Mouse (Mus musculus) thymus, postnatal 0 days (tissue): ENCODE measurements around the gene Spocd1. TPM values are rescaled to one million over a fixed set of nuclear protein-coding genes. Genes with fewer than 3 reads are reported as not detected.
"Not testable (repeated sequence)": the region's sequence is repeated elsewhere in the genome, so short reads cannot be mapped to it uniquely, and the experiment has no call there.

Experiments used
- DNase-seq: peaks from one replicate; pipeline ENCODE4 v3.0.0-alpha.2; 2015; ENCODE audit warnings: low spot score
- polyA plus RNA-seq: library from polyadenylated mRNA; unstranded; fragments of >200 nt; fragmentation: Nextera tagmentation; extraction: Ambion mirVana; gene quantifications from 2 replicates; pipeline ENCODE4 v1.2.1, GENCODE M21; 2015

Spocd1 gene
- polyA plus RNA-seq, result 0.05 and 0.06 TPM in 2 replicates

DNA sequence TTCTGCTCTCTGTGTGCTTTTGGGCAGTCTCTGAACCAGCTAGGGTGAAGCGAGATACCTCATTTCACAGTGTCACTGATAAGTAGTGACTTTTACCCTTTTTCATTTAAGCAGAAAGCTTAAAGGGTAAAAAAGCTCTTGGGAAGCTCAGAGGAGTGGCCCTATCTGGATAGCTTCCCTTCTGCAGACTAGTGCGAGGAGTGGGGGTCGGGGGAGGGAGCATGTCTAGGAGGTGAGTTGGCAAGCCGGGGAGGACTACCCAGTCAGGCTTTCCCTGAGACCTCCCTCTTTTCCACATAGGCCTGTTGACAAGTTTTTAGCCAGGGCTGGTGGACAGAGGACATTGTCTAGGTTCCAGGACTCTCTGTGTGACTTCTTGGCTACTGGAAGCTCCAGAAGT is at the start of gene Spocd1:
TSS of gene Spocd1 (plus strand) at position 301 of the 400 bp plus-strand sequence.
- no peak for DNase-seq

DNA sequence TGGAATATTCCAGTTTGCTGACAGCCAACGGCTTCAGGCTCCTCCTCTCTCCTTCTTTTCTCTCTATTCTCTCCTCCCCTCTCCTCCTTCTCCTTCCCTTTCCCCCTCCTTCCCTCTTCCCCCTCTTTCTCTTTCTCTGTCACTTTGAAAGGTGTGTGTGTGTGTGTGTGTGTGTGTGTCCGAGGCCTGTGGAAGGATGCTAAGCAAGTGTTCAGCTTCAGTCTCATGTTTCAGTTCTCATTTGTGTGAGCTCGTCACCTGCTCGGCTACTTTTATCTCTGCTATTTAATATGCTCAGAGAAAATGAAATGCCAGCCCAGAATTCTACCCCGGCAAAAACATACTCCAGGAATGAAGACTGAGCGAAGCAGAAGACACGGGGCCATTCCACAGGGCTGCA is 48.4 kb upstream of the Spocd1 start:
- no peak for DNase-seq

DNA sequence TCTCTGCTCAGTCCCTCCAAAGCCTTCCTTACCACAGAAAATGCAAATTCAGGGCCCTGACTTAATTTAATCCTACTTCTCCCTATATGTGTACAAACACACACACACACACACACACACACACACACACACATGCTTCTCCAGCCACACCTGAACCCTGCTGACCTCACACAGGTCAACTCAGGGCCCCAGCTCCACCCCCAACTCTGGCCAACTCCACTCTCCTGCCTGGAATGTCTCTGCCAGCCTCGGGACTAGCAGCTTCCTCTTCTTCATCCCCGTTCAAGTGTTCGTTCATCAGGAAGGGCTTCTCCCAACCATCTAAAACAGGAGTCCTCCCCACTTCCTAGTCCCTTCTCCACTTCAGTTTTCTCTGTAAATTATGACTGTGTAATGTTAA is 47.4 kb upstream of the Spocd1 start:
- no peak for DNase-seq

DNA sequence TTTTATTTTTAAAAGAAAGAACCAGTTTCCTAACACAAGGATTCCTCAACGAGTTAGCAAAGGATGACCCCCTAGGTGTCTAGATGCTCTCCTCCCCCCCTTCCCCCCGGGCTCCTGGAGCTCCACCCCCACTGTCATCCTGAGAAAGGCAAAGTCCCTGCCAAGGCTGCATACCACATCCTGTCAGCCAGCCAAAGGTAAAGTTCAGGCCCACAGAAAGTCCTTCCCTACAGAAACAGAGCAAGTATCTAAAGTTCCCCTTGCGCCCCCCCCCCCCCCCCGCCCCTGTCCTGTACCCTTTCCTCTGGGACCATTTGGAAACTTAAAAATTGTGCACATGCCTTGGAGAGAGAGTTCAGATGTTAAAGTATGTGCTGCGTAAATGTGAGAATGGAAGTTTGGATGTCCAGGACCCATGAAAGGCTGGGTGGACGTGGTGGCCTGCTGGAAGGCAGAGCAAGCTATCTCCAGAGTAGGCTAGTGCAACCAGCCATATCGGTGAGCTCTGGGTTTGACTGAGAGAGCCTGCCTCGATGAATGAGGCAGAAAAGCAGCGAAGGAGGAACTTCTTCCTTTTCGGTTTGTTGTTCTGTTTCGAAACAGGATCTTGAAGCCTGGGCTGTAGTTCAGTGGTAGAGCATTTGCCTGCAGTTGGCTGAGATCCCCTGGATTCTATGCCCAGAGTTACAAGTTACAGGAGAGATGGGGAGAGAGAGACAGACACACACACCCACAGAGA is 46.3 kb upstream of the Spocd1 start:
- peak; percentile 87 for DNase-seq

DNA sequence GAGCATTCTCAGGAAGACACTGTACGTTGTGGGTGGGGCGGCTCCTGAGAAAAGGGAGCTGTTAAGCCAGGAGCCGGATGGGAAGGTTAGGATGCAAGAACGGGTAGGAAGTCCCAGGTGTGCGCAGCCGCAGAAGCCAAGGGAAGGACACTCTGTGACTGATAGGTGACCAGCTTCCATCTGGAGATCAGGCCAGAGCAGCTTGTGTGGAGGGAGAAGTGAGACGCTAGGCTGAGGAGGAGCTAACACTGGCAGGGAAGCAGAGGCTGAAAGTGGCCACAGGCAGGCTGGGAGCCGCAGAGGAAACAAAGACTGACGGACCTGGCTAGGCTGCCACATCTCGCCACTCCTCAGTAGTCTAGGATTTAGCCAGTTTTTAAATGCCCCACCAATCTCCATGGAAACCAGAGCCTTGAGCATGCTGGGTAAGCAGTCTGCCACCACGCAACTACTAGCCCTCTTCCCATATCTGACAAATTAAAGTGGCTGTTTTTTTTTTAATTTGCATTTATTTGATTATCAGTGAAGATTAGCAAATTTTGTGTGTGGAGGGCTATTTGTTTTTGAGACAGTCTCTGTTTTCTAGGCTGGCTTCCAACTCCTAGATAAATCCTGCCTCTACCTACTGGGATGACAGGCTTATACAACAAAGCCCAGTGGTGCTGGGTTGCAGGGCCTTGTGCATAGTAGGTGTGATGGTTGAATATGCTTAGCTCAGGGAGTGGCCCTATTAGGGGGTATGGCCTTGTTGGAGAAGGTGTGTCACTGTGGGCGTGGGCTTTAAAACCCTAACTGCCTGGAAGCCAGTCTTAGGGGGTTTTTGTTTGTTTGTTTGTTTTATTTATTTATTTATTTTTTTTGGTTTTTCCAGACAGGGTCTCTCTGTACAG is 44.8 kb upstream of the Spocd1 start:
- DNase-seq, result no peak

DNA sequence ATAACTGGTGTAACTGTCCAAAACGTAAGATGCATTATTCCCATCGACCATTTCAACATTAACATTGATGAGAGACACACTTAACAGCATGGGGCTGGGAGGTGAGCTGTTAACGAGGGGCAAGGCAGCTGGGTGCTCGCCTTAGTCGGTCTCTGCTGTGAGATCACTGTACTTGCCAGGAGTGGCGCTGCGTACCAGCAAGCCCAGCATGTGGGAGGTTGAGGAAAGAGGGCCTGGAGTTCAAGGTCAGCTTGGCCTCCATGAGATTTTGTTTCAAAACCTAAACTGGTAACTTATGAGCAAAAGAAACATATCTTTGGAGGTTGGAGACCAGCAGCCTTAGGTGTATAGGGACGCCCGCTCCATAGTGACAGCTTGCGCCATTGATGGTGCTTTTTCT is 39.4 kb upstream of the Spocd1 start:
- no peak for DNase-seq

DNA sequence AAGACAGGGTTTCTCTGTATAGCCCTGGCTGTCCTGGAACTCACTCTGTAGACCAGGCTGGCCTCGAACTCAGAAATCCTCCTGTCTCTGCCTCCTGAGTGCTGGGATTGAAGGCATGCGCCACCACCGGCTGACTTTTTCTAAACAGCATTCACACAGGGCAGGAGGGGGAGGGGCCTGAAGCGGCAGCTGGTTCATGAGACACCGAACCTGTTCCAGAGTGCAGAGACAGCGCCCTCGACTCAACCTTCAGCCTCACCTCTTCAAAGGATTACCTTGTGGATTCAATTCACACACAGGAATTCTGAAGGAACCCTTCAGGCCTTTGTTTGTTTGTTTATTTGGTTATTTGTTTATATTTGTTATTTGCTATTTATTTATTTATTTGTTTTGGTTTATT is 39.0 kb upstream of the Spocd1 start:
- DNase-seq, result no peak

DNA sequence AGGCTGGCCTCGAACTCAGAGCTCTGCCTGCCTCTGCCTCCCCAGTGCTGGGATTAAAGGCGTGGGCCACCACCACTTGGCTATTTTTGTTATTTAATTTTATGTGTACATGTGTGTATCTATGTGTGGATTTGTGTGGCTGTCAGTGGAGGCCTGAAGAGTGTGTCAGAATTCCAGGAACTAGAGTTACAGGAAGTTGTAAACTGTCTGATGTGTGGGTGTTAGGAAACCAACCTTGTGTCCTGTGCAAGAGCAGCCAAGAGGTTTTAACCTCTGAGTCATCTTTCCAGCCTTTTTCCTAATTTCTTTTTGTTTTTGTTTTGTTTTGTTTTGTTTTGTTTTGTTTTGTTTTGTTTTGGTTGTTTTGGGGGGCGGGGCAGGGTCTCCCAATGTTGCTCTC is 34.2 kb upstream of the Spocd1 start:
- no peak for DNase-seq

DNA sequence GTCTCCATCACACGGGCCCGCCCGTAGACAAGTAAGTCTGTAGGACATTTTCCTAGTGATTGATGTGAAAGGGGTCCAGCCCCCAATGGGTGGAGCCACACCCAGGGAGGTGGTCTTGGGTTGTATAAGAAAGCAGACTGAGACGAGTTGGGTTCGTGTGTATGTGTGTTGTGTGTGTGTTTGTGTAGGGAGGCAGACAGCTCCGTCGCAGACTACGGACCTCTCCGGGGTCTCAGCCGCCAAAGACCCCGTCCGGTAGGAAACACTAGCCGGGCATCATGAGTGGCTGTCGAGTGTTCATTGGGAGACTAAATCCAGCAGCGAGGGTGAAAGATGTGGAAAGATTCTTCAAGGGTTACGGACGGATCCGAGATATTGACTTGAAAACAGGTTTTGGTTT is 30.2 kb upstream of the Spocd1 start:
- DNase-seq, result not testable (repeated sequence)

DNA sequence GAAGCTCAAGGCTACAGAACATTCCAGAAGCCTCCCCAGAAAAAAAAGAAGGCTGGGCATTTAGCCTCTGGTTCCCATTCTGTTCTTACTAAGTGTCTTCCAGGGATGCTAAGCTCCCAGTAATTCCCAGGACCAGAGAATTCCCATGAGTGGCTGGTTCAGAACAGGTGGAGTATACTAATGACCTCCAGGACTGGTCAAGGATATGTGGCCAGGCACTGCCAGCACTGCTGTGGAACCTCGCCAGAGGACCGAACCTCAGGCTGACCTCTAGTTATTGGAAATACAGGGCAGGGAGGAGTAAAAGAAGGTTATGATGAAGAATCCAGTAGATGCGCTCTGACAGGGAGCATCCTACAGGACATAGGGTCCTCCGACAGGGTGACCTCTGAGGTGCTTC is 26.7 kb upstream of the Spocd1 start:
- no peak for DNase-seq

DNA sequence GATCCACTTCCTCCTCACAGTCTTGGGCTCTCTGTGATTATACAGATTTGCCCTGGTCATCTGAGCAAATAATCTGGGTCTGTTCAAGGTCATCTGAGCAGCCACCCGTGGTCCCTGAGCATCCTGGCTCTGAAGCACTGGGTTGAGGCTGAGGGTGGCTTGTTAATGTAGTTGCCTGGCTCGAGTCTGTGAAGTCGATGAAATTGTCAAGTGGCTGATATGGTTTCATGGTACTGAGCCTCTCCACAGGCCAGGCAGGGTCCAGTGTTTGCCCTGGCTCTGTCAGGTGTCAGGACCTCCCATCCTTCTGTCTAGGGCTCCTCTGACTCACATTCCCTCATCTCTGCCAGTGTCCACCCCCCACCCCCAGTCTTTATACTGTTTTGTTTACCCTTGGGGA is 25.5 kb upstream of the Spocd1 start:
- DNase-seq, result no peak

DNA sequence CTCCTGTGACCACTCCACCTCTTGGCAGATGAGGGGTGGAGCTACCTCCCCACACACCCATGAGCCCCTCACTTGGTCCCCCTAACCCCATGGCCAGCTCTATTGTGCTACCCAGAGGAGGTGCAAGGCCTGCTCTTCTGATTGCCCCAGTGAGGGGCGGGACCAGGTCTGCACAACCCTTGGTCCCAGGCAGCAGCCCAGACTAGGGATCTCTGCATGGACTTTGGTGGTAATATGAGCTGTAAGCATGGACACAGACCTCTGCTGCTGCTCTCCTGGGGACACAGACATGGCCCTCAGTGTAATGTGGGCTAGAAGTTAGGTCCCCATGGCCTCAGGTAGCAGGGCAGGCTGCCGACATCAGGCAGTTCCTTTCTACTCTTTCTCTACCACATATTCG is 24.0 kb upstream of the Spocd1 start:
- DNase-seq, result no peak

DNA sequence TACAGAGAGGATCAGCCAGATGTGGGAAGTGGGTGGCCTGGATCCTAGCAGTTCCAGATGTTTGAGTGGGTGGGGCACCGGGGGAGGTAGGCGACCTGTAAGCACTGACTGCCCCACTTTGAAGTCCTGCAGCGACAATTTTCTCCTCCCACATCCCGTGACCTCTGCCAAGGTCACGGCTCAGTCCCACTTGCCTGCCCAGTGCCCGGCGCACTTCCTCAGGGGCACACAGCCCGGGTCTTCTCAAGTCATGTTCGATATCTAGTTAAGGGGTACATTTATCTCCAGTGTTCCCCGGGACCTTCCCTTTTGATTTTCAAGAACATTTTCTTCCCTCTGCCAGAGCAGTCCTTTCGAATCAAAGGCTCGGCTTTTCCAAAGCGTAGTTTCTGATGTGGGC is 23.0 kb upstream of the Spocd1 start:
- DNase-seq, result no peak

DNA sequence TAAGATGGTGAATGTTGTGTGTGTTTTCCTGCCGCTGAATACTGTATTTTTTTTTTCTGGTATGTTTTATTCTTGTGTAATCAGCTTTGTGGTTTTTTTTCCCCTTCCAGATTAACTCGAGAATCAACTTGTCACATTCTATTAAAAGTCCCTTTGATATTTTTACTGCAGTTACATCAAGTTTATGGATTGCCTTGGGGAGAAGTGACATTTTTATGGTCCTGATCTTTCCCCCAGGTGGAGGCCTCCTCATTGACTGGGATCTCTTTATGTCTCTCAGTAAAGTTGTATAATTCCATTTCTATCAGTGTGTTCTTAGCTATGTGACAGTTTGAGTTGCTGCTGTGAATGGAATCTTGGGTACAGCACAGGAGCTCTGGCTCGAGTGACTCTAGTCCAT is 20.2 kb upstream of the Spocd1 start:
- DNase-seq, result no peak

DNA sequence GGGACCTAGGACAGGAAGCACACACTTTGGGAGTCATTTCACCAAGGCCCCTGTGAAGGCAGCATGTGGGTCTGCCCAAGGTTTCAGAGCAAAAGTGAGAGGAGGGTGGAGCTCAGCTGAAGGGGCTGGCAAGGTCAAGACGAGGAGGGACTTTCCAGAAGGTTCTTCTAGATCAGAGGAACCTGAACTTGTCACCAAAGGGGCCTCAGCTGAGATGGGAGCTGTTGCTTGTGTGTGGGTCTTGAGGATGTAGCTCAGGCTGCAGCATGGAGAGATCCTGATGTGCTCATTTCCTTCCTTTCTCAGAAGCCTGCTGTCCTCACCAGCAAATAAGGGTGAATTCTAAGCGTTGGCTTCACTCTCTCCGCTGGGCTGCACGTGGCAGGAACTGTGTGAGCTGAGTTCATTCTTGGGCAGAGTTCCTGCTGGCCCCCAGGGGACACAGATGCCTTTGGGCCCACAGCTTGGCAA is 19.8 kb upstream of the Spocd1 start:
- DNase-seq, result no peak

DNA sequence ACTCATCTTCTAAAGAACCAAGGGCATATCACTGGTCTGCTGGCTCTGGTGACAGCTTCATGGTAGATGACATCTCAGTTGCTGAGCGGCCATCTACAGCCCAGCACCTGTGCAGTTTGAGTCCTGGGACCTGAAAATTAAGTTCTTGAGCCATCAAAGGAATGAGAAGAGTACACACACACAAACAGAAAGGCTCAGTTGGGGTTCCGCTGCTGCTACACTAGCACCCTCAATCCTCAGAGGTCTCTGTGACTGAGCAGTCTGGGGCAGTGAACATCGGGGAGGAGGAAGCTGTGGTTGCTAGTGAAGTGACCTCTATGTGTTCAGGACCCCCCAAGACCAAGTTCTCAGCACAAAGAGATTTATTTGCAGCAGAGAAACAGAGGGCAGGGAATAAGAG is 16.1 kb upstream of the Spocd1 start:
- DNase-seq, result no peak

DNA sequence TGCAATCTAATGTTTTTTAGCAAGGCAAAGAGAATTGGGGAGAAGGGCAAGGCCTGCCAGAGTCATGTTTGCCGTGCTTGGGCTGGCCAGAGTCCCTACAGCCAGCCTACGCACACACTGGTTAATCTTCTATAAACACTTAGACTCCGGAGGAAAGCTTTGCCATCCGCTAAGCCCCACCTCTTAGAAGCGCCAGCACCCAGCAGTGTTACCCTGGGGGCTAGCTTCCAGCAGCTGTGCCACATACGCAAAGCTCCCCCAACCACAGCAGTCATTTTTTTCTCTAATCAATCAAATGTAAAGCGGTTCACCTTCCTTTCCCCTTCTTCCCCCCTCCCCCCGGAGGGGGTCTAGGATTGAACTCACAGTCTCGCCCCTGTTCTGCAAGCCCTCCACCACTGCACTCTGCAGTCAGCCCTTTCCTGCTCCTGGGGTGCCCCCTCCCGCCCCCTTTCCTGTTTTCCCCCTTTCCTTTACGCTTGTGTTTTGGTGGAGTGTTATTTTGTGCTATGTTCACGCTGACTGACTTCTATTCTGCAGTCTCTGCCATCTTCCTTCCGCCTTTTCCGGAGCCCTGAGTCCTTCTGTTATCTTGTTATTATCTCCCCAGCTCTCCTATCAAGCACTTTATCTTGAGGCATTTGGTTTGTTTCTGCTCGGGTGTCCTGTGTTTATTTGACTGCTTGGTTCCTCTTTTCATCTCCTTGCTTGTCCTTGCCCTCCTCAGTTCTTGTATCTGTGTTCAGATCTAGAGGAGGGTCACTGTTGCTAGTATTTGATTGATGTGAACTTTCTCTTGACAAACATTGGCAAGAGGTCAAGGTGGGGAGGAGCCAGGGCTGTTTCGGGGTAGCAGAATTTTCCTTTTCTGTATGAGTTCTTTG is 15.0 kb upstream of the Spocd1 start:
- peak; percentile 53 for DNase-seq

DNA sequence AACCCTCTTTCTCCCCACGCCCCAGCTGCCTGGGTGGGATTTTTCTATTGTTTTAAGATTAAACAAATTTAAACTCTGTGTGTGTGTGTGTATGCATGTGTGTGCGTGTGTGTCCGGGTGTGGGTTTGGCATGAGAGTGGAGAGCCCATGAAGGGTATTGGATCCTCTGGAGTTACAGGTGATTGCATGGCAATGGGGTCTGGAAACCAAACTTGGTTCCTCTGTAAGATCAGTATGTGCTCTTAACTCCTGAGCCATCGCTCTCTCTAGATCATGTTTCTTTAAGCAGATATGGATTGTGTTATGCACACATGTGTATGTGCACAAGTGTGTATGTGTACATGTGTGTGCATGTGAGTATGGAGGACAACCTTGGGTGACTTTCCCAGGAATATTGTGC is 14.4 kb upstream of the Spocd1 start:
- DNase-seq, result no peak

DNA sequence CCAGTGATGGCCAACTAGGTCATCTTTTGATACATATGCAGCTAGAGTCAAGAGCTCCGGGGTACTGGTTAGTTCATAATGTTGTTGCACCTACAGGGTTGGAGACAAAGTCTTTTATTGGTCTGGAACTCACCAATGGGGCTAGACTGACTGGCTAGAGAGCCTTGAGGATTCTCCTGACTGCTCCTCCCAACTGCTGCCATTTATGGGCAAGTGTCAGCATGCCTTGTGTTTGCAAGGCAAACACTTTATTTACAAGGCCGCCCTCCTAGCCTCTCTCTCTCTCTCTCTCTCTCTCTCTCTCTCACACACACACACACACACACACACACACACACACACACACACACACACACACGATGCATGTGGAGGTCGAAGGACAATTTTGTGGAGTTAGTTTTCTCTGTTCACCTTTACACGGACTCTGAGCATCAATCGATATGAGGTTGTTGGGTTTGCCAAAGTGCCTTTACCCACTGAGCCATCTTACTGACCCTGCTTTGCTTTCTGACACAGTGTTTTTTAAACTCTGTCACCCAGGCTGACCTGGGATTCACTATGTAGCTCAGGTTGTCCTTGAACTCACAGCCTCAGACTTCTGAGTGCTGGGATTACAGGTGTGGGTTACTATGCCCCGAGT is 13.6 kb upstream of the Spocd1 start:
- DNase-seq, result no peak

DNA sequence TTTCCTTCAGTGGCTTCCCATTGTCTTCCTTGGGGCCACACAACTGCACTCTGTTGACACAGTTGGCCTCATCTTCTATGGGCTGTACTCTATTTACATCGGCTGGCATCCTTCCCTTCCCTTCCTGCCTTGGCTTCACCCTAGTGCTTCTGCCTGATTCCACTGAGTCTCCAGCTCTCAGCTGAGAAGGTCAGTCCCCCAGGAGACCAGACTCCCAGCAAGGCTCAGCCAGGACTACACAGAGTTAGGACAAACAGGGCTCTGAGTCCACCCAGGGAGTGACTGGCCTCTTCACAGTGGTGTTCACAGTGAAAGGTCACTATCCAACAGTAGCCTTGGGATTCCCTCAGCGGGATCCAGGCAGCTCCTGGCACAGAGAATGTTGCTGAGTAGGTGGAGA is 12.9 kb upstream of the Spocd1 start:
- no peak for DNase-seq

DNA sequence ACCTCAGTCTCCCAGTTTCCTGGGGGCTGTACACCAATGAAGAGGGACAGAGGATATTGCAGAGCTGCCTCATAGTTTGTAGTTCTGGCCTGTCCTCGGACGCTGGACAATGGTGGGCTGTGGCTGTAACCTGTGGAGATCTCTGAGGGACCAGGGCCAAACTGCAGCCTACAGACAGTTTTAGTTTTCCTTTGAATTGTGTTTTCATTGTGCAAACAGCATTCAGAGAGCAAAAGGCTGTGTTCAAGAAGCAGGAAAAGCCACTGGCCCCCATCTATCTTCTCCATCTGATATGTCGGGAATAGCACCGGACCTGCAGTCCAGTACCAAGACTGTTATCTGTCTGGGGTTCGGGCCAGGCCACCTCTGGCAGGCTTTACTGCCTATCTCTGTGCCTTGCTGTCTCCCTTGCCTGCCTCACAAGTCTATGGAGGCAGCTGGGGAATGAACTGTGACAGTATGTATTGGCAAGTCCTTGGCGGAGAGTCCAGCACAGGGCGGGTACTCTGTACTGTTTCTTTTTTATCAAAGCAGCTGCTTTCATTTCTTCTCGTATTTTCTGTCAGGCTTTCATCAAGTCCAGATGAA is 11.9 kb upstream of the Spocd1 start:
- no peak for DNase-seq
